Mouse (Mus musculus): ENCODE results near the gene Lsm4. TPM values are rescaled to one million over a fixed set of nuclear protein-coding genes. Genes with fewer than 3 reads are reported as not detected.
A peak's percentile ranks its signal among the peaks of the same experiment; 100 is the strongest.

Gene Lsm4
- total and polyA plus RNA-seq, 2 experiments, result 30.8 to 51.8 TPM

DNA sequence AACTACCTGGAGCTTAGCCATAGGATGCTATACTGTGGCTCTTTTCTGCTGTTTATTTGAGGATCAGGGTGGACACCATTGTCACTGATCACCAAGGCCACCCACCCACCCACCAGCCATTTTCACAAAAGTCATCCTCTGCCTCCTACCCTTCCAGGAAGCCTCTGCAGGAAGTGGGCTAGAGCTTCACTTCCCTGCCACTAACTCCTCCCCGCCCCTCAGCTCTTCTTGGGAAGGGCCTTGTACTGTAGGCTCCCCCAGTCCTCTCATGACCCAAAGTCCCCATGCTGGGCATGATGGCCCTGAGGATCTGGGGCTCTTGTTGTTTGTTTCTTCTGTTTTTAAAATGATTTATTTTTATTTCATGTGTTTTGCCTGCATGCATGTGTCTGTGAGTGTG is 2.3 kb downstream of the Lsm4 start:
- Histone ChIP-seq H3K9ac (ENCODE audit: low read depth, low read length) (no peak overlapping the region), H3K4me1 (ENCODE audit: control insufficient read depth, insufficient read depth, low read length) (peaks cover 20% of the 10 kb centered on the region)
- WGBS, result 90% methylated on average over 1 of the region's 1 CpGs

DNA sequence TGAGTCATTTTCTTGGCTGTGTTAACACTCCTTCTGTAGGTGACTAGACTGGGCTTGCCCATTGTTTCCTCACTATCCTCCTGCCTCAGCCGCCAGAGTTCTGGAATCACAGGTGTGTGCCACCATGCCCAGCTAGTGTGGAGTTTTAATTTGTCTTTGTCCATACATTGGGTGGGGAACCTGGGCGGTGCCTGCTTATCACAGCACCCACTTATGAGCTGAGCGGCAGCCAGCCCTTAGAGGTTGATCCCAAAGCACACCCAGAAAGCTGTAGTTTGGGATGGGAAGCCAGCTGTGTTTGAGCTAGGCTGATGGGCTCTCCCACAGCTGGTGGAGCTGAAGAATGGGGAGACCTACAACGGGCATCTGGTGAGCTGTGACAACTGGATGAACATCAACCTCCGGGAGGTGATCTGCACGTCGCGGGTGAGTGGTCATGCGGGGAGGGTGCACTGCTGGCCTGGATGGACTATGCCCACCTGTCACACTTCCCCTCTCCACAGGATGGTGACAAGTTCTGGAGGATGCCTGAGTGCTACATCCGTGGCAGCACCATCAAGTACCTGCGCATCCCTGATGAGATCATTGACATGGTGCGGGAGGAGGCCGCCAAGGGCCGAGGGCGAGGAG is 4.5 kb downstream of the Lsm4 start:
- no peaks in the 10 kb centered on the region for H3K27me3 ChIP-seq (ENCODE audit: control insufficient read depth, insufficient read depth, low read length)
- peaks cover 23% of the 10 kb centered on the region for H3K4me1 ChIP-seq (ENCODE audit: control insufficient read depth, insufficient read depth, low read length)
- no peak overlapping the region for H3K9ac ChIP-seq (ENCODE audit: low read depth, low read length)
- no peaks in the 10 kb centered on the region for H3K79me2 ChIP-seq (ENCODE audit: control insufficient read depth, insufficient read depth, low read length)
- no peak overlapping the region for H3K27ac ChIP-seq (replicated peaks; ENCODE audit: insufficient read depth, low read depth, low read length)
- no peaks in the 10 kb centered on the region for H3K36me3 ChIP-seq (ENCODE audit: control insufficient read depth, insufficient read depth, low read length)
- WGBS, result 96% methylated on average over 15 of the region's 15 CpGs
- no peak overlapping the region for H3K4me3 ChIP-seq (ENCODE audit: insufficient read depth, low read depth, low read length)
- DNase-seq (ENCODE audit: extremely low read depth, low read depth, low spot score), result no peak
- no peak for TF ChIP-seq CTCF (IDR thresholded peaks at IDR 0.05; ENCODE audit: low read depth, low read length)
- no peak for TF ChIP-seq POLR2A (IDR thresholded peaks at IDR 0.05; ENCODE audit: extremely low read depth, insufficient read depth, low read length)

More for the DNA sequence above, 2.3 kb downstream of the Lsm4 start:
- no peak for TF ChIP-seq CTCF (IDR thresholded peaks at IDR 0.05; ENCODE audit: low read depth, low read length)
- TF ChIP-seq POLR2A (IDR thresholded peaks at IDR 0.05; ENCODE audit: extremely low read depth, insufficient read depth, low read length), result no peak
- Histone ChIP-seq H3K27ac (replicated peaks; ENCODE audit: insufficient read depth, low read depth, low read length) (no peak overlapping the region), H3K4me3 (ENCODE audit: insufficient read depth, low read depth, low read length) (no peak overlapping the region), H3K36me3 (ENCODE audit: control insufficient read depth, insufficient read depth, low read length) (no peaks in the 10 kb centered on the region), H3K79me2 (ENCODE audit: control insufficient read depth, insufficient read depth, low read length) (no peaks in the 10 kb centered on the region), H3K27me3 (ENCODE audit: control insufficient read depth, insufficient read depth, low read length) (no peaks in the 10 kb centered on the region)
- DNase-seq (ENCODE audit: extremely low read depth, low read depth, low spot score), result no peak

DNA sequence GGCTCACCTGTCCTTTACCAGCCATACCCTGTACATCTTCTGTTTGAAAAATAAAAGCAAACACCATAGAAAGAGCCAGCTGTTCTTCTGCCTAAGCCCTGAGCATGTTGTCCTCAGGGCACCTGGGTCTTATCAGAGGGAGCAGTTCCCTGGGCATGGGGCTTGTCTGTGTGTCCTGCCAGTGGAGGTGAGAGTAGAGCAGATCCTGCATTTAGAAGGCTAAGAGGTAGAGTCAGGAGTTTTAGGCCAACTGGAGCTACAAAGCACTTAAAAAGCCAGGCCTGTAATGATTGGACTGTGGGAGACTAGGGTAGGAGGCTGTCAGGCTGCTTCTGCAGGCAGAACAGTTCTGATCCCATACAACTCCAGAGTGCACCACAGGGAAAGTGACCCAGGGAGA is 5.6 kb downstream of the Lsm4 start:
- no peaks in the 10 kb centered on the region for H3K27me3 ChIP-seq (ENCODE audit: control insufficient read depth, insufficient read depth, low read length)
- H3K4me3 ChIP-seq (ENCODE audit: insufficient read depth, low read depth, low read length), result no peak overlapping the region
- H3K4me1 ChIP-seq (ENCODE audit: control insufficient read depth, insufficient read depth, low read length), result peaks cover 23% of the 10 kb centered on the region
- TF ChIP-seq CTCF (IDR thresholded peaks at IDR 0.05; ENCODE audit: low read depth, low read length) (no peak), POLR2A (IDR thresholded peaks at IDR 0.05; ENCODE audit: extremely low read depth, insufficient read depth, low read length) (no peak)
- DNase-seq (ENCODE audit: extremely low read depth, low read depth, low spot score), result no peak
- H3K9ac ChIP-seq (ENCODE audit: low read depth, low read length), result no peak overlapping the region
- H3K36me3 ChIP-seq (ENCODE audit: control insufficient read depth, insufficient read depth, low read length), result no peaks in the 10 kb centered on the region
- no peak overlapping the region for H3K27ac ChIP-seq (replicated peaks; ENCODE audit: insufficient read depth, low read depth, low read length)
- no peaks in the 10 kb centered on the region for H3K79me2 ChIP-seq (ENCODE audit: control insufficient read depth, insufficient read depth, low read length)

DNA sequence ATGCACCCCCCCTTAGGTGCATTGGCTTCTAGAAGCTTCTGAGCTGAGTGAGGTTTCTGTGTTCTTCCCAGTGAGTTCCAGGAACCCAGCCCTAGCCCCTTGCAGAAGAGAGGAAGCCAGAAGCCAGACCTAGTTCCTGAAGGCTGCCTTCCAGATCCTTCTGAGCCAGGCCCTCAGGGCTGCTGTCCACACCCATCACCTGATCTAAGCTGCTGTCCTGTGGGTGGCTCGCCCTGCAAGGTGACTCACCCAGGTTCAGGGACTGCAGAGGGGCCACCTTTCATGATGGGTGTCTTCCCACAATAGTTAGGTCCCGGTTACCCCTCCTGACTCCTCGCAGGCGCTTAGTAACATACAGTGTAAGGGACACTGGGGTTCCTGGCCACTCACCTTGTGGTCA is 6.4 kb downstream of the Lsm4 start:
- DNase-seq (ENCODE audit: extremely low read depth, low read depth, low spot score), result no peak
- Histone ChIP-seq H3K4me3 (ENCODE audit: insufficient read depth, low read depth, low read length) (no peak overlapping the region), H3K36me3 (ENCODE audit: control insufficient read depth, insufficient read depth, low read length) (no peaks in the 10 kb centered on the region), H3K79me2 (ENCODE audit: control insufficient read depth, insufficient read depth, low read length) (no peaks in the 10 kb centered on the region), H3K9ac (ENCODE audit: low read depth, low read length) (no peak overlapping the region), H3K4me1 (ENCODE audit: control insufficient read depth, insufficient read depth, low read length) (peaks cover 16% of the 10 kb centered on the region), H3K27ac (replicated peaks; ENCODE audit: insufficient read depth, low read depth, low read length) (peak overlapping the region; percentile 80), H3K27me3 (ENCODE audit: control insufficient read depth, insufficient read depth, low read length) (no peaks in the 10 kb centered on the region)
- WGBS, result 57% methylated on average over 4 of the region's 4 CpGs
- no peak for TF ChIP-seq CTCF (IDR thresholded peaks at IDR 0.05; ENCODE audit: low read depth, low read length)
- no peak for TF ChIP-seq POLR2A (IDR thresholded peaks at IDR 0.05; ENCODE audit: extremely low read depth, insufficient read depth, low read length)

DNA sequence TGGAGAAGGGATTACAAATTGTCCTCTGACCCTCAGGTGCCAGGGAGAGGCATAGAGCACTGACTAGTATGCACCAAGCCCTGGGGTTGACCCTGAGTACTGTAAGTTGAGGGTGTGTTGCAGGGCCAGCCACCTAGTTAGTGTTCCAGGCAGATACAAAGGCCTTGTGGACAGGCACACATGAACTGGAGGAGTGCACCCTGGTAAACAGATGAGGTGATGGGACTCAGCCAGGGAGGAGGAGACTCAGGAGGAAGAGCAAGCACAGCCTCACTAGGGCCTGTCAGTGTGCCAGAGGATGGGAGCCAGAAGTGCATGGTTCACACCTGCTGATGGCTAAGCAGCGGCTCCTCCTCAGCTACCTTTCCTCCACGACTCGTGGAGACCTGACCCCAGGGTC is 7.0 kb downstream of the Lsm4 start:
- no peaks in the 10 kb centered on the region for H3K27me3 ChIP-seq (ENCODE audit: control insufficient read depth, insufficient read depth, low read length)
- no peaks in the 10 kb centered on the region for H3K36me3 ChIP-seq (ENCODE audit: control insufficient read depth, insufficient read depth, low read length)
- DNase-seq (ENCODE audit: extremely low read depth, low read depth, low spot score), result peak; percentile 100
- no peaks in the 10 kb centered on the region for H3K79me2 ChIP-seq (ENCODE audit: control insufficient read depth, insufficient read depth, low read length)
- no peak overlapping the region for H3K4me3 ChIP-seq (ENCODE audit: insufficient read depth, low read depth, low read length)
- peak overlapping the region; percentile 80 for H3K27ac ChIP-seq (replicated peaks; ENCODE audit: insufficient read depth, low read depth, low read length)
- WGBS, result 15% methylated on average over 3 of the region's 3 CpGs
- H3K4me1 ChIP-seq (ENCODE audit: control insufficient read depth, insufficient read depth, low read length), result peaks cover 16% of the 10 kb centered on the region
- peak overlapping the region; percentile 21; the same call in 1 of the 2 replicates for H3K9ac ChIP-seq (ENCODE audit: low read depth, low read length)
- TF ChIP-seq POLR2A (IDR thresholded peaks at IDR 0.05; ENCODE audit: extremely low read depth, insufficient read depth, low read length) (no peak), CTCF (IDR thresholded peaks at IDR 0.05; ENCODE audit: low read depth, low read length) (no peak)

DNA sequence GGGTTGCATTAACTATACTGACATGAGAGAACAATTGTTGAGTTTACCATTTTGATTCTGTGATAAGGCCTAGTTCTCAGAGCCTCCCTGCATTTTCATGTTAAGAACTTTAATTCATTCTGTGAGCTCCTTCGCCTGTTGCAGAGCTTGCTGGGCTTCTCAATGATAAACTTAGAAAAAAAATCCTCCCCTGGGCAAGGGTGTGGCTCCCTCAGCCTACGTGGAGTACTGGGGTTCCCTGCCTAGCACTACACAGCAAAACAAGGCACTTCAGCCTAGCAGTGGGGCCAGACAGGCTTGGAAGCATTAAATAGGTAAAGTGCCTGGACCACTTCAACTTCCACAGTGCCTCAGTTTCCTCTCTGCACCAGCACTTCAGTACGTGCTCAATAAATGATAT is 8.4 kb downstream of the Lsm4 start:
- H3K4me1 ChIP-seq (ENCODE audit: control insufficient read depth, insufficient read depth, low read length), result peaks cover 16% of the 10 kb centered on the region

More for the DNA sequence above, 8.4 kb downstream of the Lsm4 start:
- Histone ChIP-seq H3K79me2 (ENCODE audit: control insufficient read depth, insufficient read depth, low read length) (no peaks in the 10 kb centered on the region), H3K27ac (replicated peaks; ENCODE audit: insufficient read depth, low read depth, low read length) (no peak overlapping the region), H3K9ac (ENCODE audit: low read depth, low read length) (no peak overlapping the region), H3K27me3 (ENCODE audit: control insufficient read depth, insufficient read depth, low read length) (no peaks in the 10 kb centered on the region), H3K36me3 (ENCODE audit: control insufficient read depth, insufficient read depth, low read length) (no peaks in the 10 kb centered on the region), H3K4me3 (ENCODE audit: insufficient read depth, low read depth, low read length) (no peak overlapping the region)
- TF ChIP-seq CTCF (IDR thresholded peaks at IDR 0.05; ENCODE audit: low read depth, low read length), result no peak
- TF ChIP-seq POLR2A (IDR thresholded peaks at IDR 0.05; ENCODE audit: extremely low read depth, insufficient read depth, low read length), result no peak
- whole genome bisulfite sequencing, result 91% methylated on average over 3 of the region's 3 CpGs
- DNase-seq (ENCODE audit: extremely low read depth, low read depth, low spot score), result no peak

All from liver, adult 2 months (tissue).